Mouse (Mus musculus): ENCODE measurements around the gene Arfgap1. TPM values are rescaled to one million over a fixed set of nuclear protein-coding genes. Genes with fewer than 3 reads are reported as not detected.

The Arfgap1 gene
- polyA plus RNA-seq, 1 experiment from 2014 or later = 50.2 TPM

GRCm38 (mm10) chr2:180988948-180989347 is 21.9 kb downstream of the Arfgap1 start:
- Histone ChIP-seq H3K9ac (ENCODE audit: low read depth, low read length) (no peak overlapping the region), H3K9me3 (ENCODE audit: control insufficient read depth, low read length) (no peaks in the 10 kb centered on the region), H3K4me3 (ENCODE audit: low read depth, low read length) (no peak overlapping the region), H3K4me1 (replicated peaks; ENCODE audit: control insufficient read depth, insufficient read depth, low read length) (peaks cover 4% of the 10 kb centered on the region), H3K27me3 (ENCODE audit: control insufficient read depth, insufficient read depth, low read length) (no peaks in the 10 kb centered on the region), H3K36me3 (ENCODE audit: control insufficient read depth, insufficient read depth, low read length) (no peaks in the 10 kb centered on the region), H3K27ac (ENCODE audit: low read depth, low read length) (no peak overlapping the region), H3K4me2 (replicated peaks; ENCODE audit: low read depth, low read length) (no peak overlapping the region)
- no peak for DNase-seq (ENCODE audit: low spot score)
- ATAC-seq (ENCODE audit: low FRiP score) = no peak
- WGBS = 84% methylated on average over 1 of the region's 1 CpGs

GRCm38 (mm10) chr2:180990347-180990746 is 23.3 kb downstream of the Arfgap1 start:
- no peaks in the 10 kb centered on the region for H3K9me3 ChIP-seq (ENCODE audit: control insufficient read depth, low read length)
- no peak for DNase-seq (ENCODE audit: low spot score)
- peaks cover 4% of the 10 kb centered on the region for H3K4me1 ChIP-seq (replicated peaks; ENCODE audit: control insufficient read depth, insufficient read depth, low read length)
- 71% methylated on average over 4 of the region's 4 CpGs for WGBS
- no peak overlapping the region for H3K9ac ChIP-seq (ENCODE audit: low read depth, low read length)
- no peak for ATAC-seq (ENCODE audit: low FRiP score)
- no peaks in the 10 kb centered on the region for H3K27me3 ChIP-seq (ENCODE audit: control insufficient read depth, insufficient read depth, low read length)
- H3K4me3 ChIP-seq (ENCODE audit: low read depth, low read length) = no peak overlapping the region
- no peaks in the 10 kb centered on the region for H3K36me3 ChIP-seq (ENCODE audit: control insufficient read depth, insufficient read depth, low read length)
- H3K4me2 ChIP-seq (replicated peaks; ENCODE audit: low read depth, low read length) = no peak overlapping the region
- H3K27ac ChIP-seq (ENCODE audit: low read depth, low read length) = no peak overlapping the region

- H3K4me3 ChIP-seq (ENCODE audit: low read depth, low read length) = no peak overlapping the region
- no peak overlapping the region for H3K9ac ChIP-seq (ENCODE audit: low read depth, low read length)
- WGBS = 75% methylated on average over 2 of the region's 2 CpGs
- no peak for DNase-seq (ENCODE audit: low spot score)
- H3K36me3 ChIP-seq (ENCODE audit: control insufficient read depth, insufficient read depth, low read length) = no peaks in the 10 kb centered on the region
- H3K27me3 ChIP-seq (ENCODE audit: control insufficient read depth, insufficient read depth, low read length) = no peaks in the 10 kb centered on the region
- H3K4me1 ChIP-seq (replicated peaks; ENCODE audit: control insufficient read depth, insufficient read depth, low read length) = no peaks in the 10 kb centered on the region
- ATAC-seq (ENCODE audit: low FRiP score) = no peak
- H3K27ac ChIP-seq (ENCODE audit: low read depth, low read length) = no peak overlapping the region
- H3K4me2 ChIP-seq (replicated peaks; ENCODE audit: low read depth, low read length) = no peak overlapping the region
- no peaks in the 10 kb centered on the region for H3K9me3 ChIP-seq (ENCODE audit: control insufficient read depth, low read length)
Observed at GRCm38 (mm10) chr2:180994360-180994759, 27.3 kb downstream of the Arfgap1 start.

- Histone ChIP-seq H3K4me3 (ENCODE audit: low read depth, low read length) (no peak overlapping the region), H3K36me3 (ENCODE audit: control insufficient read depth, insufficient read depth, low read length) (no peaks in the 10 kb centered on the region), H3K4me1 (replicated peaks; ENCODE audit: control insufficient read depth, insufficient read depth, low read length) (no peaks in the 10 kb centered on the region), H3K27ac (ENCODE audit: low read depth, low read length) (no peak overlapping the region), H3K4me2 (replicated peaks; ENCODE audit: low read depth, low read length) (no peak overlapping the region), H3K9ac (ENCODE audit: low read depth, low read length) (no peak overlapping the region), H3K9me3 (ENCODE audit: control insufficient read depth, low read length) (no peaks in the 10 kb centered on the region), H3K27me3 (ENCODE audit: control insufficient read depth, insufficient read depth, low read length) (no peaks in the 10 kb centered on the region)
- no peak for DNase-seq (ENCODE audit: low spot score)
- WGBS = 96% methylated on average over 4 of the region's 4 CpGs
- ATAC-seq (ENCODE audit: low FRiP score) = no peak
Observed at GRCm38 (mm10) chr2:180995457-180995856, 28.4 kb downstream of the Arfgap1 start.

GRCm38 (mm10) chr2:180996436-180996835 is 29.4 kb downstream of the Arfgap1 start:
- no peaks in the 10 kb centered on the region for H3K9me3 ChIP-seq (ENCODE audit: control insufficient read depth, low read length)
- WGBS = 13% methylated on average over 5 of the region's 5 CpGs
- no peaks in the 10 kb centered on the region for H3K27me3 ChIP-seq (ENCODE audit: control insufficient read depth, insufficient read depth, low read length)
- H3K4me2 ChIP-seq (replicated peaks; ENCODE audit: low read depth, low read length) = no peak overlapping the region
- no peak overlapping the region for H3K9ac ChIP-seq (ENCODE audit: low read depth, low read length)
- H3K36me3 ChIP-seq (ENCODE audit: control insufficient read depth, insufficient read depth, low read length) = no peaks in the 10 kb centered on the region
- H3K4me1 ChIP-seq (replicated peaks; ENCODE audit: control insufficient read depth, insufficient read depth, low read length) = no peaks in the 10 kb centered on the region
- no peak overlapping the region for H3K4me3 ChIP-seq (ENCODE audit: low read depth, low read length)
- ATAC-seq (ENCODE audit: low FRiP score) = peak; percentile 62
- peak; percentile 73 for DNase-seq (ENCODE audit: low spot score)
- no peak overlapping the region for H3K27ac ChIP-seq (ENCODE audit: low read depth, low read length)

- no peaks in the 10 kb centered on the region for H3K9me3 ChIP-seq (ENCODE audit: control insufficient read depth, low read length)
- H3K4me3 ChIP-seq (ENCODE audit: low read depth, low read length) = no peak overlapping the region
- peak; percentile 17; the same call in 1 of the 2 replicates for ATAC-seq (ENCODE audit: low FRiP score)
- no peak overlapping the region for H3K27ac ChIP-seq (ENCODE audit: low read depth, low read length)
- DNase-seq (ENCODE audit: low spot score) = no peak
- no peak overlapping the region for H3K9ac ChIP-seq (ENCODE audit: low read depth, low read length)
- H3K27me3 ChIP-seq (ENCODE audit: control insufficient read depth, insufficient read depth, low read length) = no peaks in the 10 kb centered on the region
- no peaks in the 10 kb centered on the region for H3K4me1 ChIP-seq (replicated peaks; ENCODE audit: control insufficient read depth, insufficient read depth, low read length)
- 67% methylated on average over 3 of the region's 3 CpGs for WGBS
- no peaks in the 10 kb centered on the region for H3K36me3 ChIP-seq (ENCODE audit: control insufficient read depth, insufficient read depth, low read length)
- H3K4me2 ChIP-seq (replicated peaks; ENCODE audit: low read depth, low read length) = no peak overlapping the region
Observed at GRCm38 (mm10) chr2:180996905-180997304, 29.9 kb downstream of the Arfgap1 start.

GRCm38 (mm10) chr2:181007054-181007453 is 40.0 kb downstream of the Arfgap1 start:
- H3K4me2 ChIP-seq (replicated peaks; ENCODE audit: low read depth, low read length) = no peak overlapping the region
- ATAC-seq (ENCODE audit: low FRiP score) = no peak
- no peak overlapping the region for H3K4me3 ChIP-seq (ENCODE audit: low read depth, low read length)
- no peak for DNase-seq (ENCODE audit: low spot score)
- no peaks in the 10 kb centered on the region for H3K36me3 ChIP-seq (ENCODE audit: control insufficient read depth, insufficient read depth, low read length)
- H3K27me3 ChIP-seq (ENCODE audit: control insufficient read depth, insufficient read depth, low read length) = no peaks in the 10 kb centered on the region
- H3K4me1 ChIP-seq (replicated peaks; ENCODE audit: control insufficient read depth, insufficient read depth, low read length) = no peaks in the 10 kb centered on the region
- H3K9me3 ChIP-seq (ENCODE audit: control insufficient read depth, low read length) = no peaks in the 10 kb centered on the region
- H3K27ac ChIP-seq (ENCODE audit: low read depth, low read length) = no peak overlapping the region
- H3K9ac ChIP-seq (ENCODE audit: low read depth, low read length) = no peak overlapping the region
- 23% methylated on average over 4 of the region's 4 CpGs for WGBS

- 65% methylated on average over 5 of the region's 5 CpGs for WGBS
- DNase-seq (ENCODE audit: low spot score) = no peak
- H3K27ac ChIP-seq (ENCODE audit: low read depth, low read length) = no peak overlapping the region
Observed at GRCm38 (mm10) chr2:181008339-181008738, 41.3 kb downstream of the Arfgap1 start.

GRCm38 (mm10) chr2:181031406-181031934 is 64.4 kb downstream of the Arfgap1 start:
- no peaks in the 10 kb centered on the region for H3K9me3 ChIP-seq (ENCODE audit: control insufficient read depth, low read length)
- no peak overlapping the region for H3K4me2 ChIP-seq (replicated peaks; ENCODE audit: low read depth, low read length)
- no peak overlapping the region for H3K9ac ChIP-seq (ENCODE audit: low read depth, low read length)
- no peak overlapping the region for H3K4me3 ChIP-seq (ENCODE audit: low read depth, low read length)
- 85% methylated on average over 11 of the region's 11 CpGs for WGBS
- H3K27ac ChIP-seq (ENCODE audit: low read depth, low read length) = no peak overlapping the region
- DNase-seq (ENCODE audit: low spot score) (no peak), ATAC-seq (ENCODE audit: low FRiP score) (no peak)
- no peaks in the 10 kb centered on the region for H3K36me3 ChIP-seq (ENCODE audit: control insufficient read depth, insufficient read depth, low read length)
- H3K27me3 ChIP-seq (ENCODE audit: control insufficient read depth, insufficient read depth, low read length) = no peaks in the 10 kb centered on the region
- no peaks in the 10 kb centered on the region for H3K4me1 ChIP-seq (replicated peaks; ENCODE audit: control insufficient read depth, insufficient read depth, low read length)

More at GRCm38 (mm10) chr2:181008339-181008738, 41.3 kb downstream of the Arfgap1 start:
- ATAC-seq (ENCODE audit: low FRiP score) = no peak
- Histone ChIP-seq H3K4me3 (ENCODE audit: low read depth, low read length) (no peak overlapping the region), H3K4me2 (replicated peaks; ENCODE audit: low read depth, low read length) (no peak overlapping the region), H3K9ac (ENCODE audit: low read depth, low read length) (no peak overlapping the region), H3K4me1 (replicated peaks; ENCODE audit: control insufficient read depth, insufficient read depth, low read length) (no peaks in the 10 kb centered on the region), H3K9me3 (ENCODE audit: control insufficient read depth, low read length) (no peaks in the 10 kb centered on the region), H3K36me3 (ENCODE audit: control insufficient read depth, insufficient read depth, low read length) (no peaks in the 10 kb centered on the region), H3K27me3 (ENCODE audit: control insufficient read depth, insufficient read depth, low read length) (no peaks in the 10 kb centered on the region)

All from hindbrain, embryonic 11.5 days (tissue).